18 mouse cellular contexts compared by ENCODE assay signal in genomic region chr9:109898027-109898426, GRCm38 (mm10). TPM values are rescaled to one million over a fixed set of nuclear protein-coding genes. Genes with fewer than 3 reads are reported as not detected.
DNase-seq lines count a peak whose midpoint lies in the region; ATAC-seq and TF ChIP-seq lines count a peak whose summit lies in the region.
"Had no signal": no experiment of that assay in that cellular context is flagged by ENCODE, and none has a peak within 500 bp of the region (broad histone marks: within the 10 kb centered on the region; RNA-seq: fewer than 3 reads in every experiment).

No protein-coding gene starts in this region.

- intact Hi-C loops in gastrocnemius, adult 2 months (cut with DNase I) = loop anchor here (5.0 kb wide), 1 partner anchor 89 kb away; no protein-coding TSS in a partner anchor
- intact Hi-C loops in heart, postnatal 14 days (cut with DNase I) = no loop called here

- no peak overlapping the region for H3K4me3 ChIP-seq in kidney, embryonic 15.5 days (replicated peaks)
- no peak overlapping the region for H3K4me3 ChIP-seq in gastrocnemius, adult 2 months
- no peak overlapping the region for H3K4me3 ChIP-seq in stomach, embryonic 16.5 days (replicated peaks; ENCODE audit: low read length)
- H3K4me3 ChIP-seq in hindbrain, embryonic 10.5 days = no peak overlapping the region
- H3K4me3 ChIP-seq in midbrain, postnatal 0 days (ENCODE audit: low read depth, low read length) = no peak overlapping the region
- H3K4me3 ChIP-seq: erythroblast, embryonic 14.5 days; hindbrain, embryonic 13.5 days; midbrain, embryonic 13.5 days had no signal

- TF ChIP-seq CTCF in gastrocnemius, adult 2 months (IDR thresholded peaks at IDR 0.05) = no peak
- no peak for TF ChIP-seq CTCF in midbrain, postnatal 0 days (IDR thresholded peaks at IDR 0.05)

- WGBS in kidney, embryonic 15.5 days = 35% methylated on average over 2 of the region's 2 CpGs
- 49% methylated on average over 2 of the region's 2 CpGs for WGBS in stomach, embryonic 16.5 days
- 60% methylated on average over 2 of the region's 2 CpGs for WGBS in hindbrain, embryonic 10.5 days
- WGBS in midbrain, postnatal 0 days = 56% methylated on average over 2 of the region's 2 CpGs

- H3K9me3 ChIP-seq in kidney, embryonic 15.5 days (replicated peaks) = no peaks in the 10 kb centered on the region
- H3K9me3 ChIP-seq in stomach, embryonic 16.5 days (replicated peaks; ENCODE audit: control insufficient read depth, low read length) = no peaks in the 10 kb centered on the region
- no peaks in the 10 kb centered on the region for H3K9me3 ChIP-seq in hindbrain, embryonic 10.5 days
- no peaks in the 10 kb centered on the region for H3K9me3 ChIP-seq in midbrain, postnatal 0 days (ENCODE audit: low read length)
- H3K9me3 ChIP-seq: G1E; hindbrain, embryonic 13.5 days; midbrain, embryonic 13.5 days had no signal

- H3K4me2 ChIP-seq in kidney, embryonic 15.5 days = no peak overlapping the region
- H3K4me2 ChIP-seq in stomach, embryonic 16.5 days (ENCODE audit: low read depth, low read length) = no peak overlapping the region
- no peak overlapping the region for H3K4me2 ChIP-seq in midbrain, postnatal 0 days (ENCODE audit: low read depth, low read length, poor library complexity, severe bottlenecking)
- H3K4me2 ChIP-seq: hindbrain, embryonic 13.5 days; midbrain, embryonic 13.5 days had no signal

- H3K4me1 ChIP-seq in kidney, embryonic 15.5 days = peaks cover 37% of the 10 kb centered on the region
- H3K4me1 ChIP-seq in stomach, embryonic 16.5 days (ENCODE audit: control insufficient read depth, insufficient read depth, low read length) = peaks cover 4% of the 10 kb centered on the region
- H3K4me1 ChIP-seq in hindbrain, embryonic 10.5 days (replicated peaks) = peaks cover 13% of the 10 kb centered on the region
- H3K4me1 ChIP-seq in midbrain, postnatal 0 days (ENCODE audit: insufficient read depth, low read length) = no peaks in the 10 kb centered on the region
- H3K4me1 ChIP-seq: midbrain, embryonic 13.5 days had no signal

- 0 out of 2 replicates have a peak overlapping the region, but pooled peaks have one; percentile 45 for H3K27ac ChIP-seq in kidney, embryonic 15.5 days
- H3K27ac ChIP-seq in gastrocnemius, adult 2 months = peak overlapping the region; percentile 93
- H3K27ac ChIP-seq in stomach, embryonic 16.5 days (ENCODE audit: low read length) = peak overlapping the region; percentile 41; the same call in 1 of the 2 replicates
- no peak overlapping the region for H3K27ac ChIP-seq in hindbrain, embryonic 10.5 days
- no peak overlapping the region for H3K27ac ChIP-seq in midbrain, postnatal 0 days (ENCODE audit: low read depth, low read length)
- H3K27ac ChIP-seq: hindbrain, embryonic 13.5 days; midbrain, embryonic 13.5 days had no signal

- DNase-seq in kidney, adult 8-10 months = no peak
- peak; percentile 63 for DNase-seq in gastrocnemius, adult 2 months
- peak; percentile 29 to 67 for DNase-seq in heart, postnatal 14 days
- no peak for DNase-seq in hindbrain, embryonic 10.5 days (ENCODE audit: low spot score)
- no peak for DNase-seq in midbrain, postnatal 0 days (ENCODE audit: low spot score)
- DNase-seq in embryo, embryonic 9.5 days (ENCODE audit: extremely low spot score) = no peak
- DNase-seq: adrenal gland, postnatal 14 days; cerebellum, postnatal 10 days; forebrain, postnatal 0 days; kidney, adult 9 months; lung, postnatal 4 days; right cerebral cortex, postnatal 14 days had no signal

- ATAC-seq in kidney, embryonic 15.5 days (replicated peaks; ENCODE audit: low FRiP score) = no peak
- no peak for ATAC-seq in stomach, embryonic 16.5 days (ENCODE audit: insufficient read depth, low FRiP score)
- ATAC-seq in midbrain, postnatal 0 days (ENCODE audit: low FRiP score) = no peak
- ATAC-seq: forebrain, postnatal 0 days; midbrain, embryonic 13.5 days had no signal

- H3K36me3 ChIP-seq in kidney, embryonic 15.5 days = peaks cover 16% of the 10 kb centered on the region
- peaks cover 5% of the 10 kb centered on the region; the same call in 1 of the 2 replicates for H3K36me3 ChIP-seq in stomach, embryonic 16.5 days (ENCODE audit: control insufficient read depth, insufficient read depth, low read length)
- peaks cover 37% of the 10 kb centered on the region for H3K36me3 ChIP-seq in hindbrain, embryonic 10.5 days
- no peaks in the 10 kb centered on the region for H3K36me3 ChIP-seq in midbrain, postnatal 0 days (ENCODE audit: insufficient read depth, low read length)

- H3K27me3 ChIP-seq in kidney, embryonic 15.5 days = no peaks in the 10 kb centered on the region
- H3K27me3 ChIP-seq in stomach, embryonic 16.5 days (ENCODE audit: control insufficient read depth, insufficient read depth, low read length) = no peaks in the 10 kb centered on the region
- H3K27me3 ChIP-seq in hindbrain, embryonic 10.5 days (ENCODE audit: insufficient read depth, poor library complexity, severe bottlenecking) = no peaks in the 10 kb centered on the region
- H3K27me3 ChIP-seq in midbrain, postnatal 0 days (ENCODE audit: insufficient read depth, low read length) = no peaks in the 10 kb centered on the region
- H3K27me3 ChIP-seq: hindbrain, embryonic 13.5 days; midbrain, embryonic 13.5 days had no signal

- no peak overlapping the region for H3K9ac ChIP-seq in kidney, embryonic 15.5 days
- no peak overlapping the region for H3K9ac ChIP-seq in stomach, embryonic 16.5 days (ENCODE audit: low read length)
- H3K9ac ChIP-seq in midbrain, postnatal 0 days (replicated peaks; ENCODE audit: low read length, poor library complexity, severe bottlenecking) = no peak overlapping the region
- H3K9ac ChIP-seq: forebrain, postnatal 0 days; hindbrain, embryonic 13.5 days; midbrain, embryonic 13.5 days had no signal

RNA-seq across cellular contexts. Expression of gene Cdc25a, which starts 22.6 kb away (rescaled TPM):
- polyA plus RNA-seq in kidney, embryonic 15.5 days (2015; fragmentation: Nextera tagmentation; extraction: Ambion mirVana) = 26.3 and 29.5 TPM in 2 replicates
- total RNA-seq in gastrocnemius, adult 2 months (2021) = 1 to 10 TPM; 4.3 to 5.0 TPM
- total RNA-seq in heart, postnatal 14 days (2021) = 1 to 10 TPM; 5.7 to 6.1 TPM
- polyA plus RNA-seq in stomach, embryonic 16.5 days (2015; fragmentation: Nextera tagmentation; extraction: Ambion mirVana) = 26.0 and 26.6 TPM in 2 replicates
- 36.6 and 40.6 TPM in 2 replicates for polyA plus RNA-seq in hindbrain, embryonic 10.5 days (2016; fragmentation: Nextera tagmentation; extraction: Ambion mirVana)
- total RNA-seq in midbrain, postnatal 0 days (2014; rRNA removed) = 7.5 and 11.8 TPM in 2 replicates
- polyA plus RNA-seq in midbrain, postnatal 0 days (2015; fragmentation: Nextera tagmentation; extraction: Ambion mirVana) = 6.7 and 6.8 TPM in 2 replicates

RNA-seq across cellular contexts. Expression of gene Map4, which starts 33.2 kb away (rescaled TPM):
- 56.2 and 62.0 TPM in 2 replicates for polyA plus RNA-seq in kidney, embryonic 15.5 days (2015; fragmentation: Nextera tagmentation; extraction: Ambion mirVana)
- 100 to 1,000 TPM; 484 to 501 TPM for total RNA-seq in gastrocnemius, adult 2 months (2021)
- 100 to 1,000 TPM; 252 to 276 TPM for total RNA-seq in heart, postnatal 14 days (2021)
- 64.3 and 73.2 TPM in 2 replicates for polyA plus RNA-seq in stomach, embryonic 16.5 days (2015; fragmentation: Nextera tagmentation; extraction: Ambion mirVana)
- 71.6 and 96.3 TPM in 2 replicates for polyA plus RNA-seq in hindbrain, embryonic 10.5 days (2016; fragmentation: Nextera tagmentation; extraction: Ambion mirVana)
- total RNA-seq in midbrain, postnatal 0 days (2014; rRNA removed) = 290 and 293 TPM in 2 replicates
- 221 and 225 TPM in 2 replicates for polyA plus RNA-seq in midbrain, postnatal 0 days (2015; fragmentation: Nextera tagmentation; extraction: Ambion mirVana)

RNA-seq across cellular contexts. Expression of gene Camp, which starts 48.6 kb away (rescaled TPM):
- 3.1 and 4.5 TPM in 2 replicates for polyA plus RNA-seq in kidney, embryonic 15.5 days (2015; fragmentation: Nextera tagmentation; extraction: Ambion mirVana)
- not detected for total RNA-seq in gastrocnemius, adult 2 months (2021)
- total RNA-seq in heart, postnatal 14 days (2021) = under 1 TPM in 1 of 2 experiments, not detected in 1; 0.61 TPM
- polyA plus RNA-seq in stomach, embryonic 16.5 days (2015; fragmentation: Nextera tagmentation; extraction: Ambion mirVana) = 17.3 and 22.6 TPM in 2 replicates
- not detected in 2 replicates for polyA plus RNA-seq in hindbrain, embryonic 10.5 days (2016; fragmentation: Nextera tagmentation; extraction: Ambion mirVana)
- total RNA-seq in midbrain, postnatal 0 days (2014; rRNA removed) = not detected in 2 replicates
- 0.21 and 0.31 TPM in 2 replicates for polyA plus RNA-seq in midbrain, postnatal 0 days (2015; fragmentation: Nextera tagmentation; extraction: Ambion mirVana)
- total RNA-seq: forebrain, postnatal 0 days; G1E had no signal

Comparison
In these comparisons a context has a peak if more than half of its experiments do, and no peak if none do; other contexts are left out.
1. H3K27ac ChIP-seq: peak in kidney, embryonic 15.5 days (single experiment), gastrocnemius, adult 2 months (single experiment) and stomach, embryonic 16.5 days (single experiment); none in hindbrain, embryonic 10.5 days (single experiment) and midbrain, postnatal 0 days (single experiment).
2. DNase-seq: peak in gastrocnemius, adult 2 months (single experiment) and heart, postnatal 14 days (2 of 2); none in kidney, adult 8-10 months (0 of 2), hindbrain, embryonic 10.5 days (single experiment), midbrain, postnatal 0 days (single experiment) and embryo, embryonic 9.5 days (single experiment).